Mouse (Mus musculus) v-Abl transformed pro-B cells (cell line): Measurements from ENCODE around the gene Gm1113.

Experiments used
- in situ Hi-C, 2 experiments: fragments of 400-800 bp; cut with MboI; formaldehyde crosslinking; loops; one replicate each; pipeline ENCODE4 v1.15.1; 2025; ENCODE audit not compliant: unreplicated experiment in 2 of 2

The Gm1113 gene

GRCm38 (mm10) chr9:35535110-35535509 lies 17.0 kb upstream of the Gm1113 start:
- in situ Hi-C loops: loop anchor here (5.0 to 10.0 kb wide), 3 partner anchors 80 to 550 kb away; partner anchors contain the start of gene Pate4 (in 1 of the 2)

- in situ Hi-C loops: loop anchor here (5.0 to 10.0 kb wide), 4 partner anchors 79 to 548 kb away; partner anchors contain the start of gene Pate4 (in 2 of the 2)
Observed at GRCm38 (mm10) chr9:35533266-35533665, 15.2 kb upstream of the Gm1113 start.

- in situ Hi-C loops: loop anchor here (5.0 to 10.0 kb wide), 4 partner anchors 83 to 545 kb away; partner anchors contain the start of gene Pate4 (in 2 of the 2)
Observed at GRCm38 (mm10) chr9:35529796-35530195, 11.7 kb upstream of the Gm1113 start.

GRCm38 (mm10) chr9:35529141-35529540 lies 11.1 kb upstream of the Gm1113 start:
- in situ Hi-C loops: no loop called here

DNA sequence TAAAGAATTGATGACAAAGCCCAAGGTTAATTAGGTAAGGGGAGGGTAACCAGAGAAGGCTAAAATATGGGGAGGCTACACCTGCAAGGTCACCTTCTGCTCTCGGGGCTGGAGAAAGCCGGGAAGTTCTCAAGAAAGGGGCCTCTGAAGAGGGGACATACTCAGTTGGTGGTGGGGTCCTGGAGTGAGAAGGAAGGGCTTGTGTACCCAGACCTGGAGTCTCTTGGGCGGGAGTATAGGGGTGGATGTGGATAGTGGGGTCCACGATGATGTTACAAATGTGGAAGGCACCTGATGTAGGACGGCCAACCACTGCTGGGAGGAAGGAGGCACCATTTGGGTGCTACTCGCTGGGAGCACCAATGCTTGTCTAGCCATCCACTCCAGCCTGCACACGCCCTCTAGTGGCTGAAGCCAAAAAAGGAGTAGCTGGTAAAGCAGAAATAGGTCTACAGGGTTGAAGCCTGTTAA lies 5.9 kb upstream of the Gm1113 start:
- in situ Hi-C loops: loop anchor here in 1 of 2 experiments (25.0 kb wide), 1 partner anchor 1162 kb away; no protein-coding TSS in a partner anchor

- in situ Hi-C loops: loop anchor here in 1 of 2 experiments (25.0 kb wide), 1 partner anchor 1161 kb away; no protein-coding TSS in a partner anchor
Observed at GRCm38 (mm10) chr9:35523541-35523940, 5.5 kb upstream of the Gm1113 start.

DNA sequence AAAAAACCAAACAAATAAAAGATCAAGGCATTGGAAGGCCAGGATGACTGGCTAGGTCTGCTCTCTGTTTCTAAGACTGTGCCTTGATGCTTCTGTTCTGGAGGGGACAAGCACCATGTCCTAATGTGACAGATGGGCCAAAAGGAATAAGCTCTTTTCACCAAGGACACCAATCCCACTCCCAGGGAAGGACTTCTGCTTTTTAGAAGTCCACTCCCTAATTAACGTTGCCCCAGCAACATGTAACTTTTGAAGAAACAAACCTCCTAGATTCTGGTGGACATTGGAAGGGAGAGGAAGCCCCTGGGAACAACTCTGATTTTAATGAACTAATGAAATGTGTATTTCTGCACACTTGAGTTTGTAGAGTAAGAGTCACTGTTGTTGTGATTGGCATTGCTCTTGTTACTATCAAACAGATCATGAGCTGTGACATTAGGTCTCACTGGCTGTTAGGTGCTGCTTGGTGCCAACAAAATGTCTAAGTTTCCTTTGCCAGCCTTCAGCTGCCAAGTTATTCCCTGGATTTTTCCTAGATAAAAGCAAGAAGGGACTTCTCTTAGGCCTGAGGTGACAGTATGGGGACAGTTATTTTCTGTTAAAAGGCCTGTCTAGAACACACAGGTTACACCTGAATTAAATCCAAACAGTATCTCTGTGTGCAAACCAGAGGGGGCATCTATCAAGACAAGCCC lies 4.9 kb upstream of the Gm1113 start:
- in situ Hi-C loops: loop anchor here in 1 of 2 experiments (25.0 kb wide), 1 partner anchor 1161 kb away; no protein-coding TSS in a partner anchor

DNA sequence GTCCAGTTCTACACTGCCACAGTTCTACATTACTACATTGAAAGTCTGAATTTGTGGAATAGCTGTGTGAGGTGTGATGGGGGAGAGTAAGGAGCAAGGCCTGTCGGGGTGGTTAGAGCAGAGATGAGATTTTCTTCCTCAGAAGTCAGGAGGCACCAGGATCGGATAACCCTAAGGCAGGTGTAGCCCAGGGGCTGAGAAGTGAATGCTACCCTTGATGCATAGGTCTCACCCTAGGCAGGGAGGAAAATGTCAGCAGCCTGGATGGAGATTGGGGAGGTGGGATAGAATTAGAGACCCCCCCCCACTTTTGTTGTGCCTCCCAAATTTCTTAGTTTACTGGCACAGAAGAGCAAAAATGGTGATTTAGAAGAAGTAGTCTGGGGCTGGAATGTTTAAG lies 4.2 kb upstream of the Gm1113 start:
- in situ Hi-C loops: loop anchor here in 1 of 2 experiments (25.0 kb wide), 1 partner anchor 1160 kb away; no protein-coding TSS in a partner anchor

DNA sequence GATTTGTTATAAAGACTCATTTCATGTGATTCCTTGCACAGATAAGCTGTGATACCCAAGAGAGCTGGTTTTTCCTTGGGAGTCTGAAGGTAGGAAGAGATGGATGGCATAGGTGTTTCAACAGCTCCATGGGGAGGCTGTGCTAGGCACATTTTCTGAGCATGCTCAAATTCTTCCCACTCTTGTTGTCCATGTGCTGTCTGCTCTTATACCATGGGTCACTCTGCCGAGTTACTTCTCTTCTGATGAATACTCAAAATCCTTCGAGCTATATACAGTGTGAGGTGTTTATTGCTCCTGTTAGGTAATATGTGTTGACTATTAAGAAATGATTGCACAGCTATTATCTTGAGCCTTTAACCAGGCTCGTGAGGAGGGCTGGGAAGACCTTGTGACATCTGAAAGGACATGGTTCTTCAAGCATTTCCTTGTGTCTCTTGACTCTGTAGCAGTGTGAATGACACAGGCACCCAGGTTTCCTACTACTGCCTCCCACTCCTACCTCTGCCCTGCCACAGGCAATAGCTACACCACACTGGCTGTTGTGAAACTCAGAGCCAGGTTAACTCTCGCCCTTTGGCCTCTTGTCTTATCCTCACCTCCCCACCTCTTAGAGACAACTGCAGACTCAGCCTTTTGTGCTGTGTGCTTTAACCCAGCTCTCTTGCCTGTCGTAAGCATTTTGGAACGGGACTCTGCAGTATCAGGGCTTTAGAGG lies 2.7 kb upstream of the Gm1113 start:
- in situ Hi-C loops: loop anchor here in 1 of 2 experiments (25.0 kb wide), 1 partner anchor 1158 kb away; no protein-coding TSS in a partner anchor

GRCm38 (mm10) chr9:35516711-35517110 lies 1.4 kb downstream of the Gm1113 start:
- in situ Hi-C loops: loop anchor here in 1 of 2 experiments (25.0 kb wide), 1 partner anchor 1154 kb away; no protein-coding TSS in a partner anchor

DNA sequence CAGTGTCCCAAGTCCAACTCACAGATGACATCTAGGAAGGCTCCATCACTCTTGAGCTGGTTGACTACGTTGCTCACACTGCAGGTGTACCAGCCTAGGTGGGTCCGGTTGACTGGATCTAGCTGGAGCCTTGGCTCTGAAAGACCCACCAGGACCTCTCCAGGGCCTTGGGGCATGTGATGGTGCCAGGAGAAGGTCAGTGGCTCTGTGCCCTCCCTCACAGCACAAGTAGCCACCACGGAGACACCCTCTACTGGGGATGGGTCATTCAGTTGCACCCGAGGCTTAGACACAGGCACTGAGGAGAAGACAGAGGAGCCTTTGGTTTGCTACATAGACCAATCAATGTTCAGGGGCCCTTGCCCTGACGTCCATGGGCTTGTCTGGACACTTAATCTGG lies 1.9 kb downstream of the Gm1113 start:
- in situ Hi-C loops: loop anchor here in 1 of 2 experiments (25.0 kb wide), 1 partner anchor 1154 kb away; no protein-coding TSS in a partner anchor

DNA sequence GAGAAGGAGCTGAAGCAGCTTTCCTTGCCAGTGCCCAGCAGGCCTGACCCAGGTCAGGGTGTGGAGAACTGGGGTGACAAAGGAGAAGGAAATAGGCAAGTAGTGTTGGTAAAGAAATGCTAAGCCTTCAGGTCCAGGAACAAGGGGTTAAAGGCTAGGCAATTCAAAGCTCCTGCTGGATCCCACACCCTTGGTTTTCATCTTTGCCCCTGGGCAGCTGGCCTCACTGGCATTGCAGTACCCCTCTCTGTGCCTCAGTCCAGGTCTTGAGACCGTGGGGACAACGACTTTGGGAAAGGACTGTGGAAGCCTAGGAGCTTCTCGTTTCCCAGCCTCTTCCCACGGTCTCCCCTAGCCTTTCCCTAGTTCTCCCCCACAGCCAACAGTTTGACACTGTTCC lies 4.2 kb downstream of the Gm1113 start:
- in situ Hi-C loops: loop anchor here in 1 of 2 experiments (25.0 kb wide), 1 partner anchor 1152 kb away; no protein-coding TSS in a partner anchor

DNA sequence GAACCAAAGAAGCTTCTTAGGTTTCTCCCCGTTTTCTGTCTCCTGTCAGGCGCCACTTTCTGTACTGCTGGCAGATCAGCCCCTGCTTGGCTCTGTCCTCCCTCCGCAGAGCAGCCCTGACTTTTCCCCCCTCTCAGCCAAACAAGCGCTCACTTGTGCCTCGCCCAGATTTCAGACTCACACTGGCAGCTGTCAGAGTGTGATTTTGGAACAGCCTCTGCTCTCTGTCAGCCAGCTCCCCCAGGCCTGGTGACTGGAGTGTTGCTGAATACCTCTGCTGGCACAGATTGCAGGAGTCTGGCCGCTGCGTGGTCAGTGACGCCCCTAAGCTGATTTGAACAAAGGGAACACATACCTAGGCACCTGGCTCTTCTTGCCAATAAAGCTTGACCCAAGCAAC lies 9.8 kb downstream of the Gm1113 start:
- in situ Hi-C loops: loop anchor here in 1 of 2 experiments (25.0 kb wide), 1 partner anchor 1146 kb away; no protein-coding TSS in a partner anchor

- in situ Hi-C loops: loop anchor here in 1 of 2 experiments (25.0 kb wide), 1 partner anchor 1140 kb away; no protein-coding TSS in a partner anchor
Observed at GRCm38 (mm10) chr9:35502361-35503000, 15.6 kb downstream of the Gm1113 start.

- in situ Hi-C loops: loop anchor here in 1 of 2 experiments (25.0 kb wide), 1 partner anchor 1138 kb away; no protein-coding TSS in a partner anchor
Observed at GRCm38 (mm10) chr9:35499946-35500345, 18.1 kb downstream of the Gm1113 start.

GRCm38 (mm10) chr9:35495471-35495870 lies 22.6 kb downstream of the Gm1113 start:
- in situ Hi-C loops: no loop called here

DNA sequence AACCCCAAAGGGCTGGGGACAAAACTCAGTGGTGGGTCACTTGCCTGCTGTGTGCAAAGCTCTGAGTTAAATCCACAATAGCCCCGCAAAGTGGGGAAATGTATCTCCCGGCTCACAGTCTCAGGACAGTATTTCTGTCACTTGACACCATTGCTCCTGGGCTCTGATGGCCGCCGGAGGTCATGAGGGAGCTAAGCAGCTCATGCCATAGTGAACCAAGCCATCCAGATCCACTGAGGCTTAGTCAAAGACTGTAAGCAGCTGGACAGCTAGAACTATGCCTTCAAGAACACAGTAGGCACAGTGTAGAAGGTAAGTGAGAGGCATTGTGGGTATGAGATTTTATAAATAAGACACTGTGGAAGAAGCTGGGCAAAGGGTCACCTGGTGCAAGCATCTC lies 23.1 kb downstream of the Gm1113 start:
- in situ Hi-C loops: no loop called here

DNA sequence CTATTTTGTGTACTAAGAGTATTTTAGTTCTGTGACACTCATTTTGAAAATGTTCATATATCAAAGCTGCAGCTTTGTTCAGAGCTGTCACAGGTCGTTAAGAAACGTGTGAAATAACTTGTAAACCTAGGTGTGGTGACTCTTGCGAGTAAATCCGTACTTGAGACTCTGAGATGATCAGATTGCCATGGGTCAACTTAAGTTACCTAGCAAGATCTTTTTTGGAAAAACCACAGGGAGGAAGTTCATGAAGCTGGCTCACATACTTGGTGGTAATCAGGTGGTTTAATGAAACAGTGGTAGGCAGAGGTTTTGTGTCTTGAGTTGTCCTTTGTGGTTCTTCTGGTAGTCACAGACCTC lies 24.4 kb downstream of the Gm1113 start:
- in situ Hi-C loops: no loop called here

DNA sequence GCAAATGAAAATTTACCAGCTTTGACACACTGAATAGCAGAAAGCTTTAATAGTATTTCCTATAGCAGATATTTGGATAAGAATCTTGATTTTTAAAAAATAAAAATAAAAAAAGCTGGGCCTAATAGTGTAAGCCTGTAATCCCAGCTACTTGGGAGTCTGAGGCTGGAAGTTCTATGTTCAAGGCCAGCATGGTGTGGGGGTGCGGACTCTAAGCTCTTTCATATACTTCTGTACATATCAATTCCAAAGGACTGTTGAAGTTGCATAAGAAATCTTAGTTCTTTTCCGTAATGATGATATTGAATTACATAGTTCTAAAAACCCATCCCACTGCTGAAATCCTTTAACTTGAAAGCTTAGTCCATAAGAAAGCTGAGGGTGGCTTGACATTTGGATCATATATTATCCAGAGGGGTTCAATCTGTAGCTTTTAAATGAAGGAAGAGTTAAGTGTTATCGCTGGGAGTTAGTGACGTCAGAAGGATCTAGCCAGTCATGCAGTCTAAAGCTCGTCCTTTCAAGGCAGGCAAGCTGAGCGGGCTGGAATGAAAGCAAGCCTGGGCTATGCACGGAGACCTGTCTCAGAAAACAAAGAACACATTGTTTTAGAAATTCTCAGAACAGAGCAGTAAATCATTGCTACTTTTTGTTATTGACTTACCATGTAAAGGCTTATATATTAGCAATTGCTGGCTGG lies 24.9 kb downstream of the Gm1113 start:
- in situ Hi-C loops: no loop called here
